Mouse (Mus musculus): Measurements from ENCODE around the gene Slc22a14. TPM values are rescaled to one million over a fixed set of nuclear protein-coding genes. Genes with fewer than 3 reads are reported as not detected.
A peak's percentile ranks its signal among the peaks of the same experiment; 100 is the strongest.

Slc22a14 gene
- total and polyA plus RNA-seq, 3 experiments: not detected

- TF ChIP-seq TCF12 (IDR thresholded peaks at IDR 0.05; ENCODE audit: low read depth, low read length) (no peak), MXI1 (IDR thresholded peaks at IDR 0.05; ENCODE audit: low read depth, low read length) (peak; percentile 44; the same call in 1 of the 2 replicates), ZNF384 (IDR thresholded peaks at IDR 0.05; ENCODE audit: low read depth, low read length) (no peak), TBP (IDR thresholded peaks at IDR 0.05; ENCODE audit: low read depth, low read length) (no peak), MEF2A (IDR thresholded peaks at IDR 0.05; ENCODE audit: extremely low read depth, insufficient replicate concordance, low read depth, low read length, poor library complexity, severe bottlenecking) (no peak), SIN3A (IDR thresholded peaks at IDR 0.05; ENCODE audit: low read length) (peak; percentile 49), KAT2A (conservative IDR thresholded peaks at IDR 0.05; ENCODE audit: low read depth, low read length) (no peak), USF1 (IDR thresholded peaks at IDR 0.05; ENCODE audit: low read depth, low read length) (0 out of 2 replicates have a peak, but pooled peaks have one; percentile 11)
- Histone ChIP-seq H3K36me3 (ENCODE audit: control insufficient read depth in 1 of 2, insufficient read depth in 2 of 2, low read length in 2 of 2) (no peaks in the 10 kb centered on the region), H3K27me3 (ENCODE audit: control insufficient read depth in 1 of 2, insufficient read depth in 2 of 2, low read length in 2 of 2) (peaks cover 0 to 1% of the 10 kb centered on the region in 2 experiments; a peak in 1 of 4 replicates), H3K4me3 (ENCODE audit: control insufficient read depth in 1 of 2, insufficient read depth in 1 of 2, low read depth in 2 of 2, low read length in 2 of 2) (peak within 1 kb of the TSS; percentile 53 to 64), H3K4me1 (ENCODE audit: control insufficient read depth in 1 of 2, insufficient read depth in 2 of 2, low read length in 2 of 2) (no peaks in the 10 kb centered on the region), H3K27ac (ENCODE audit: control insufficient read depth, low read depth, low read length) (no peak within 1 kb of the TSS), H3K9me3 (replicated peaks; ENCODE audit: insufficient read depth, low read length) (no peaks in the 10 kb centered on the region), H3K9ac (ENCODE audit: control insufficient read depth, low read depth, low read length, poor library complexity, severe bottlenecking) (peak within 1 kb of the TSS; percentile 67), H3K79me2 (ENCODE audit: control insufficient read depth, insufficient read depth, low read length, poor library complexity) (no peaks in the 10 kb centered on the region)
- peak; percentile 88 for DNase-seq (ENCODE audit: low read depth, low spot score)
These were observed 36.5 kb upstream of the Slc22a14 start, which contains the start of gene Acvr2b for GRCm38 (mm10) chr9:119401801-119402214. Gene Acvr2b, plus strand, starts transcription at chr9:119402118.

GRCm38 (mm10) chr9:119401351-119401750, 36.0 kb upstream of the Slc22a14 start:
- TF ChIP-seq ETS1 (IDR thresholded peaks at IDR 0.05; ENCODE audit: low read depth, low read length) (no peak), MYB (IDR thresholded peaks at IDR 0.05; ENCODE audit: low read depth, low read length) (no peak), RCOR1 (IDR thresholded peaks at IDR 0.05; ENCODE audit: low read depth, low read length) (no peak), TAL1 (IDR thresholded peaks at IDR 0.05; ENCODE audit: low read length) (no peak), USF1 (IDR thresholded peaks at IDR 0.05; ENCODE audit: low read depth, low read length) (no peak), MAX (IDR thresholded peaks at IDR 0.05; ENCODE audit: low read length) (no peak), KAT2A (conservative IDR thresholded peaks at IDR 0.05; ENCODE audit: low read depth, low read length) (no peak), USF2 (IDR thresholded peaks at IDR 0.05; ENCODE audit: borderline replicate concordance in 1 of 2, insufficient read depth in 1 of 2, low read depth in 1 of 2, low read length in 2 of 2) (no peak), MAZ (IDR thresholded peaks at IDR 0.05; ENCODE audit: low read depth, low read length) (no peak), MXI1 (IDR thresholded peaks at IDR 0.05; ENCODE audit: low read depth, low read length) (no peak), POLR2AphosphoS2 (IDR thresholded peaks at IDR 0.05; ENCODE audit: low read length) (no peak)
- no peaks in the 10 kb centered on the region for H3K79me2 ChIP-seq (ENCODE audit: control insufficient read depth, insufficient read depth, low read length, poor library complexity)
- no peaks in the 10 kb centered on the region for H3K9me3 ChIP-seq (replicated peaks; ENCODE audit: insufficient read depth, low read length)
- peaks cover 0 to 1% of the 10 kb centered on the region in 2 experiments; a peak in 1 of 4 replicates for H3K27me3 ChIP-seq (ENCODE audit: control insufficient read depth in 1 of 2, insufficient read depth in 2 of 2, low read length in 2 of 2)
- H3K4me1 ChIP-seq (ENCODE audit: control insufficient read depth in 1 of 2, insufficient read depth in 2 of 2, low read length in 2 of 2): no peaks in the 10 kb centered on the region
- 0 out of 2 replicates have a peak overlapping the region, but pooled peaks have one; percentile 13 for H3K9ac ChIP-seq (ENCODE audit: control insufficient read depth, low read depth, low read length, poor library complexity, severe bottlenecking)
- DNase-seq (ENCODE audit: low read depth, low spot score): no peak
- H3K27ac ChIP-seq (ENCODE audit: control insufficient read depth, low read depth, low read length): no peak overlapping the region
- H3K4me3 ChIP-seq (ENCODE audit: control insufficient read depth in 1 of 2, insufficient read depth in 1 of 2, low read depth in 2 of 2, low read length in 2 of 2): peak overlapping the region; percentile 30 to 64
- H3K36me3 ChIP-seq (ENCODE audit: control insufficient read depth in 1 of 2, insufficient read depth in 2 of 2, low read length in 2 of 2): no peaks in the 10 kb centered on the region
